Mouse (Mus musculus) erythroblast, embryonic 14.5 days (primary cell): ENCODE measurements around the gene Zfp961.

Experiments used
- GATA1 ChIP-seq: IDR thresholded peaks from 2 replicates; pipeline ENCODE4 v1.6.1; 2012; ENCODE audit warnings: low read length, inconsistent platforms, mixed read lengths
- TAL1 ChIP-seq: IDR thresholded peaks from 3 replicates; pipeline ENCODE4 v1.6.1; 2012; ENCODE audit warnings: low read length, inconsistent platforms, mixed read lengths

- TF ChIP-seq GATA1 (no peak), TAL1 (no peak)
Observed at GRCm38 (mm10) chr8:72000223-72000622, 49.4 kb downstream of the Zfp961 start.
